26 mouse cellular contexts compared by ENCODE assay signal in genomic region chr6:65644110-65644509, GRCm38 (mm10). TPM values are rescaled to one million over a fixed set of nuclear protein-coding genes. Genes with fewer than 3 reads are reported as not detected.
A peak's percentile ranks its signal among the peaks of the same experiment; 100 is the strongest.
DNase-seq lines count a peak whose midpoint lies in the region; ATAC-seq and TF ChIP-seq lines count a peak whose summit lies in the region.
"Had no signal": no experiment of that assay in that cellular context is flagged by ENCODE, and none has a peak within 500 bp of the region (broad histone marks: within the 10 kb centered on the region; RNA-seq: fewer than 3 reads in every experiment).

No protein-coding gene starts in this region.

- TF ChIP-seq CTCF in brain, embryonic 14.5 days (IDR thresholded peaks at IDR 0.05; ENCODE audit: borderline replicate concordance, extremely low read depth, insufficient read depth, insufficient read length): no peak

- no peak overlapping the region for H3K4me2 ChIP-seq in midbrain, embryonic 12.5 days (replicated peaks)
- no peak overlapping the region for H3K4me2 ChIP-seq in forebrain, embryonic 15.5 days (replicated peaks)
- H3K4me2 ChIP-seq: embryonic facial prominence, embryonic 13.5 days; heart, embryonic 15.5 days; liver, embryonic 12.5 days had no signal

- 0 out of 2 replicates have a peak, but pooled peaks cover 5% of the 10 kb centered on the region for H3K4me1 ChIP-seq in midbrain, embryonic 12.5 days
- 0 out of 2 replicates have a peak, but pooled peaks cover 5% of the 10 kb centered on the region for H3K4me1 ChIP-seq in midbrain, embryonic 10.5 days
- H3K4me1 ChIP-seq in forebrain, embryonic 15.5 days: no peaks in the 10 kb centered on the region
- H3K4me1 ChIP-seq: embryonic facial prominence, embryonic 13.5 days; heart, embryonic 10.5 days; heart, embryonic 15.5 days; liver, embryonic 12.5 days had no signal

- 21% methylated on average over 4 of the region's 4 CpGs for WGBS in midbrain, embryonic 12.5 days
- 28% methylated on average over 4 of the region's 4 CpGs for WGBS in midbrain, embryonic 10.5 days
- whole genome bisulfite sequencing in forebrain, embryonic 15.5 days: 10% methylated on average over 4 of the region's 4 CpGs

- H3K9me3 ChIP-seq in midbrain, embryonic 12.5 days: peaks cover 4% of the 10 kb centered on the region; the same call in 1 of the 2 replicates
- H3K9me3 ChIP-seq in midbrain, embryonic 10.5 days (replicated peaks): peaks cover 4% of the 10 kb centered on the region; the same call in 1 of the 2 replicates
- 0 out of 2 replicates have a peak, but pooled peaks cover 3% of the 10 kb centered on the region for H3K9me3 ChIP-seq in forebrain, embryonic 15.5 days
- H3K9me3 ChIP-seq: heart, embryonic 10.5 days; liver, embryonic 12.5 days had no signal

- no peak overlapping the region for H3K9ac ChIP-seq in midbrain, embryonic 12.5 days (replicated peaks)
- H3K9ac ChIP-seq in forebrain, embryonic 15.5 days (replicated peaks): no peak overlapping the region
- H3K9ac ChIP-seq: embryonic facial prominence, embryonic 13.5 days; heart, embryonic 15.5 days; liver, embryonic 12.5 days; liver, postnatal 0 days had no signal

- H3K4me3 ChIP-seq in midbrain, embryonic 12.5 days: no peak overlapping the region
- H3K4me3 ChIP-seq in midbrain, embryonic 10.5 days: no peak overlapping the region
- H3K4me3 ChIP-seq in forebrain, embryonic 15.5 days: no peak overlapping the region
- H3K4me3 ChIP-seq: embryonic facial prominence, embryonic 13.5 days; heart, embryonic 10.5 days; heart, embryonic 15.5 days; liver, embryonic 12.5 days; megakaryocyte, embryonic 14.5 days had no signal

- ATAC-seq in frontal cortex, adult (ENCODE audit: low TSS enrichment): peak; percentile 34
- ATAC-seq in midbrain, embryonic 12.5 days (ENCODE audit: low FRiP score, low read depth): peak; percentile 65; the same call in 1 of the 2 replicates
- 0 out of 2 replicates have a peak, but pooled peaks have one; percentile 23 for ATAC-seq in forebrain, embryonic 15.5 days (replicated peaks)
- ATAC-seq: hindbrain, postnatal 0 days; intestine, embryonic 16.5 days; liver, embryonic 12.5 days; liver, postnatal 0 days had no signal

- TF ChIP-seq POLR2A in brain, embryonic 14.5 days (IDR thresholded peaks at IDR 0.05; ENCODE audit: borderline replicate concordance, extremely low read depth, insufficient read depth, insufficient read length, poor library complexity, severe bottlenecking): no peak

- H3K36me3 ChIP-seq in midbrain, embryonic 12.5 days: no peaks in the 10 kb centered on the region
- no peaks in the 10 kb centered on the region for H3K36me3 ChIP-seq in midbrain, embryonic 10.5 days
- H3K36me3 ChIP-seq in forebrain, embryonic 15.5 days: no peaks in the 10 kb centered on the region
- H3K36me3 ChIP-seq: embryonic facial prominence, embryonic 13.5 days; heart, embryonic 10.5 days; heart, embryonic 15.5 days; liver, embryonic 12.5 days had no signal

- DNase-seq in frontal cortex, postnatal 14 days (ENCODE audit: low spot score in 2 of 2): no peak
- DNase-seq in midbrain, embryonic 10.5 days (ENCODE audit: low spot score): no peak
- peak; percentile 78 for DNase-seq in brain, embryonic 14.5 days (ENCODE audit: low read depth)
- DNase-seq in neural tube, embryonic 10.5 days (ENCODE audit: extremely low spot score, low spot score): no peak
- DNase-seq: adrenal gland, postnatal 25 days; cerebellum, adult 18-20 months; cerebellum, postnatal 10 days; gastrocnemius, postnatal 25 days; heart, adult 11 months; kidney, adult 8-10 months; kidney, postnatal 4 days; layer of hippocampus, postnatal 36 days; left cerebral cortex, postnatal 4 days; liver, postnatal 0 days; lung, postnatal 4 days had no signal

- H3K27me3 ChIP-seq in midbrain, embryonic 12.5 days: no peaks in the 10 kb centered on the region
- no peaks in the 10 kb centered on the region for H3K27me3 ChIP-seq in midbrain, embryonic 10.5 days (ENCODE audit: low read depth, poor library complexity, severe bottlenecking)
- no peaks in the 10 kb centered on the region for H3K27me3 ChIP-seq in forebrain, embryonic 15.5 days
- H3K27me3 ChIP-seq: embryonic facial prominence, embryonic 13.5 days; heart, embryonic 15.5 days; liver, embryonic 12.5 days; megakaryocyte, embryonic 14.5 days had no signal

- no peak overlapping the region for H3K27ac ChIP-seq in midbrain, embryonic 12.5 days (replicated peaks)
- H3K27ac ChIP-seq in midbrain, embryonic 10.5 days (replicated peaks): no peak overlapping the region
- H3K27ac ChIP-seq in forebrain, embryonic 15.5 days (replicated peaks): no peak overlapping the region
- H3K27ac ChIP-seq: embryonic facial prominence, embryonic 13.5 days; heart, embryonic 10.5 days; heart, embryonic 15.5 days; hindbrain, postnatal 0 days; kidney, postnatal 0 days; liver, embryonic 12.5 days had no signal

RNA-seq across cellular contexts. Expression of gene Ndnf, which starts 27.3 kb away (rescaled TPM):
- 5.4 TPM in 2 replicates for polyA plus RNA-seq in midbrain, embryonic 12.5 days (2016; fragmentation: Nextera tagmentation; extraction: Ambion mirVana)
- polyA plus RNA-seq in midbrain, embryonic 10.5 days (2016; fragmentation: Nextera tagmentation; extraction: Ambion mirVana): 14.3 and 17.5 TPM in 2 replicates
- polyA plus RNA-seq in brain, embryonic 14.5 days (2012; rRNA removed): 5.2 and 12.3 TPM in 2 replicates
- polyA plus RNA-seq in forebrain, embryonic 15.5 days (2015; fragmentation: Nextera tagmentation; extraction: Ambion mirVana): 2.8 and 4.4 TPM in 2 replicates
